Mouse (Mus musculus): ENCODE measurements at regions not wholly inside any gene's neighbourhood (a gene's known extent, or its start where the extent isn't known, plus 50 kb on each side); places are given as distances from the start of the nearest gene placed in this dataset.

- DNase-seq (ENCODE audit: low spot score): no peak
- Histone ChIP-seq H3K36me3 (ENCODE audit: control insufficient read depth, insufficient read depth, low read length) (no peaks in the 10 kb centered on the region), H3K9ac (ENCODE audit: low read depth, low read length) (no peak overlapping the region), H3K9me3 (ENCODE audit: control insufficient read depth, low read length) (no peaks in the 10 kb centered on the region), H3K27ac (replicated peaks; ENCODE audit: low read depth, low read length) (no peak overlapping the region), H3K27me3 (replicated peaks; ENCODE audit: control insufficient read depth, insufficient read depth, low read length) (no peaks in the 10 kb centered on the region), H3K4me2 (ENCODE audit: low read depth, low read length) (no peak overlapping the region), H3K4me1 (ENCODE audit: control insufficient read depth, insufficient read depth, low read length) (no peaks in the 10 kb centered on the region), H3K4me3 (ENCODE audit: low read depth, low read length) (no peak overlapping the region)
- WGBS: 75% methylated on average over 8 of the region's 8 CpGs
- no peak for ATAC-seq (ENCODE audit: low read depth)
Measured at GRCm38 (mm10) chr5:77473896-77474486, 66.2 kb upstream of the Igfbp7 start.

DNA sequence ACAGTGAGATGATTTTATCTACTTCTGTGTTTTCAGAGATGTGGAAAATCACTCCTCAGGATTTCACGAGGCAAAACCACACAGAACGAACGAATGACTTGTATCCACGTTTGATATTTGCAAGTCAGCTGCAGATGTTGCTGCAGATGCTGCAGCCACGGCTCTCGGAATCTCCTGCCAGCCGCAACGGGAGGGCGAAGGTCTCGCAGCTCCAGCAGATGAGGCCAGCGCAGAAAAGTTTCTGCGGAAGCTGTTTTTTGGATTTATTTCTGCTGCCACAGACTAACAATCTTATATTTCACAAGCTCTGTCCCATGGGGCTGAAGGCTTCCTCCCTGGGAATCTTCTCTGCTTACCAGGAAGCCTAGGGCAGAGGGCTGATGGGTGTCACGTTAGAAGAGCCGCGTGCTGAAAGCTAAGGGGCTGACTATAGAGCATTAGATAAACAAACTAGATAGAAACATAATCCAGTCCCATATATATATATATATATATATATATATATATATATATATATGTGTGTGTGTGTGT is 61.5 kb upstream of the Igfbp7 start:
- no peaks in the 10 kb centered on the region for H3K36me3 ChIP-seq (ENCODE audit: control insufficient read depth, insufficient read depth, low read length)
- H3K9ac ChIP-seq (ENCODE audit: low read depth, low read length): no peak overlapping the region
- H3K9me3 ChIP-seq (ENCODE audit: control insufficient read depth, low read length): no peaks in the 10 kb centered on the region
- H3K27me3 ChIP-seq (replicated peaks; ENCODE audit: control insufficient read depth, insufficient read depth, low read length): no peaks in the 10 kb centered on the region
- H3K4me1 ChIP-seq (ENCODE audit: control insufficient read depth, insufficient read depth, low read length): no peaks in the 10 kb centered on the region
- H3K4me3 ChIP-seq (ENCODE audit: low read depth, low read length): no peak overlapping the region
- WGBS: 60% methylated on average over 15 of the region's 15 CpGs
- H3K4me2 ChIP-seq (ENCODE audit: low read depth, low read length): no peak overlapping the region
- no peak overlapping the region for H3K27ac ChIP-seq (replicated peaks; ENCODE audit: low read depth, low read length)
- DNase-seq (ENCODE audit: low spot score) (no peak), ATAC-seq (ENCODE audit: low read depth) (no peak)

DNA sequence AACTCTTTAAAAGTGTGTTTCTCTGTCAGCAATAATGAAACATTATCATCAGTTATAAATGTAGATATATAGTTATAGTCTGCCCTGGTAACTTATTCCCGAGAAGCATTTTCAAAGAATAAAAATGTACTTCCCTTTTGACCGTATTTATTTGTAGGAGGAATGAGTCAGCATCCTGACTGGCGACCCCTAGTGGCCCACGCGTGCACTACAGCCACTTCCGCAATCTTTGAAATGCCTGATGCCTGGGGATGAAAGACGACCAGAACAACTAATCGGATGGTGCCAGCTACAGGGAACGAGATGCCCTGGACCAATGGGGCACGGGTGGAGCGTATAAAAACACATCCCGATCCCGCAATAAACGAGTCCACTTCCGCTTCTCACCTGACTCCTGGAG is 60.6 kb upstream of the Igfbp7 start:
- H3K36me3 ChIP-seq (ENCODE audit: control insufficient read depth, insufficient read depth, low read length): no peaks in the 10 kb centered on the region
- no peaks in the 10 kb centered on the region for H3K4me1 ChIP-seq (ENCODE audit: control insufficient read depth, insufficient read depth, low read length)
- no peak overlapping the region for H3K27ac ChIP-seq (replicated peaks; ENCODE audit: low read depth, low read length)
- H3K4me3 ChIP-seq (ENCODE audit: low read depth, low read length): no peak overlapping the region
- H3K9me3 ChIP-seq (ENCODE audit: control insufficient read depth, low read length): no peaks in the 10 kb centered on the region
- H3K27me3 ChIP-seq (replicated peaks; ENCODE audit: control insufficient read depth, insufficient read depth, low read length): no peaks in the 10 kb centered on the region
- H3K9ac ChIP-seq (ENCODE audit: low read depth, low read length): no peak overlapping the region
- DNase-seq (ENCODE audit: low spot score): no peak
- 62% methylated on average over 15 of the region's 15 CpGs for WGBS
- no peak for ATAC-seq (ENCODE audit: low read depth)
- no peak overlapping the region for H3K4me2 ChIP-seq (ENCODE audit: low read depth, low read length)

DNA sequence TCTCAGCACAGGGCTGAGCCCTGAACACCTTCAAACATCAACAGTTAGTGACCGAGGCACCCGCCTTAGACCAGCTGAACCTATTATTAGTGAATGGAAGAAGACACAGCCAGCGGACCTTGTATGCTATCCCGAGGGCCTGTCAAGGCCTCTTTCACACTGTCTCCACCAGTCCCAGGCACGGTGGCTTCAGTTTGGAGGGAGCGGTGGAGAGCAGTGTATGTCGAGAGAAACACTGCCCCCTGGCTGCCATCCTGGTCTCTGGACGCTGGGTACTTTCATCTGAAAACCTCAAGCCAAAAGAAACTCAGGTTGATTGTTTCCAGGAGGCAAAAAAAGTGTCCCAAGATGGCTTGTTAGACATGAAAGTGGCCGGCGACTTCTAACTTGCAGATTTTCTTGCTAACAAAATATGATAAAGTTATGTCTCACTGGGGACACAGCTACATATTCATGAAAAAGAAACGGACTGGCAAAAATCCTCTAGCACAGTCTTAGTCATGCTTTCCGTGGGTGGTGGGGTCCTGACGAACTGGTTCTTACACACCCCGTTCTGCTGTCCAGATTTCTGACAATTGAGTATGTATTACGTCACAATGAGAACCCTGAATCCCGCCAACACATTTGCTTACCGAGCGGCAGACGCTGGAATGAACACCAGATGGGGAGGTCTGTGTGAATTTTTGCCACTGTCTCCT is 57.2 kb upstream of the Igfbp7 start:
- Histone ChIP-seq H3K4me3 (ENCODE audit: low read depth, low read length) (no peak overlapping the region), H3K4me2 (ENCODE audit: low read depth, low read length) (no peak overlapping the region), H3K36me3 (ENCODE audit: control insufficient read depth, insufficient read depth, low read length) (no peaks in the 10 kb centered on the region), H3K27me3 (replicated peaks; ENCODE audit: control insufficient read depth, insufficient read depth, low read length) (no peaks in the 10 kb centered on the region), H3K4me1 (ENCODE audit: control insufficient read depth, insufficient read depth, low read length) (no peaks in the 10 kb centered on the region), H3K9me3 (ENCODE audit: control insufficient read depth, low read length) (no peaks in the 10 kb centered on the region), H3K27ac (replicated peaks; ENCODE audit: low read depth, low read length) (no peak overlapping the region), H3K9ac (ENCODE audit: low read depth, low read length) (no peak overlapping the region)
- WGBS: 41% methylated on average over 19 of the region's 19 CpGs
- no peak for ATAC-seq (ENCODE audit: low read depth)
- DNase-seq (ENCODE audit: low spot score): peak; percentile 58

- peak overlapping the region; percentile 68 for H3K27ac ChIP-seq (replicated peaks; ENCODE audit: low read depth, low read length)
- peak overlapping the region; percentile 65 for H3K9ac ChIP-seq (ENCODE audit: low read depth, low read length)
- WGBS: 1% methylated on average over 28 of the region's 29 CpGs
- no peaks in the 10 kb centered on the region for H3K9me3 ChIP-seq (ENCODE audit: control insufficient read depth, low read length)
- H3K4me3 ChIP-seq (ENCODE audit: low read depth, low read length): peak overlapping the region; percentile 50
- H3K4me2 ChIP-seq (ENCODE audit: low read depth, low read length): peak overlapping the region; percentile 49
- DNase-seq (ENCODE audit: low spot score) (peak; percentile 90), ATAC-seq (ENCODE audit: low read depth) (peak; percentile 91)
- H3K4me1 ChIP-seq (ENCODE audit: control insufficient read depth, insufficient read depth, low read length): no peaks in the 10 kb centered on the region
- no peaks in the 10 kb centered on the region for H3K27me3 ChIP-seq (replicated peaks; ENCODE audit: control insufficient read depth, insufficient read depth, low read length)
- no peaks in the 10 kb centered on the region for H3K36me3 ChIP-seq (ENCODE audit: control insufficient read depth, insufficient read depth, low read length)
Measured at GRCm38 (mm10) chr5:77459896-77460717, 52.3 kb upstream of the Igfbp7 start.
